Mouse (Mus musculus) spleen, adult 2 months (tissue): ENCODE results near the gene Rps26.

Source experiments
- CTCF ChIP-seq: fragments of 200-500 bp; IDR thresholded peaks from 2 replicates; pipeline ENCODE4 v1.5.1; 2011; ENCODE audit warnings: mild to moderate bottlenecking, inconsistent platforms; ENCODE audit not compliant: insufficient read depth, insufficient read length, insufficient replicate concordance; ENCODE audit errors: extremely low read depth
- POLR2A ChIP-seq: fragments of 200-500 bp; IDR thresholded peaks from 2 replicates; pipeline ENCODE4 v1.6.1; 2011; ENCODE audit warnings: low read depth, low read length, inconsistent platforms

- TF ChIP-seq POLR2A (no peak), CTCF (no peak)
These were observed 1.2 kb downstream of the Rps26 start for GRCm38 (mm10) chr10:128625287-128625894.
